Mouse (Mus musculus): ENCODE measurements at regions not wholly inside any gene's neighbourhood (a gene's known extent, or its start where the extent isn't known, plus 50 kb on each side); places are given as distances from the start of the nearest gene placed in this dataset.

- DNase-seq = no peak
Observed at GRCm38 (mm10) chr19:56198474-56199236, 88.3 kb upstream of the Habp2 start.

GRCm38 (mm10) chr19:56199401-56200150, 87.4 kb upstream of the Habp2 start:
- DNase-seq = no peak

GRCm38 (mm10) chr19:56201007-56201682, 85.8 kb upstream of the Habp2 start:
- peak; percentile 21 for DNase-seq

- peak; percentile 45 for DNase-seq
Observed at GRCm38 (mm10) chr19:56201738-56202480, 85.0 kb upstream of the Habp2 start.

- no peak for DNase-seq
Observed at GRCm38 (mm10) chr19:56202481-56203130, 84.3 kb upstream of the Habp2 start.

- DNase-seq = no peak
Observed at GRCm38 (mm10) chr19:56218536-56218935, 68.4 kb upstream of the Habp2 start.

- no peak for DNase-seq
Observed at GRCm38 (mm10) chr19:56220724-56221407, 66.1 kb upstream of the Habp2 start.

- no peak for DNase-seq
Observed at GRCm38 (mm10) chr19:56222496-56222895, 64.4 kb upstream of the Habp2 start.

GRCm38 (mm10) chr19:56225039-56225438, 61.9 kb upstream of the Habp2 start:
- no peak for DNase-seq

- DNase-seq = no peak
Observed at GRCm38 (mm10) chr19:56225518-56225917, 61.4 kb upstream of the Habp2 start.

- DNase-seq = no peak
Observed at GRCm38 (mm10) chr19:56228586-56228985, 58.4 kb upstream of the Habp2 start.

GRCm38 (mm10) chr19:56231430-56231829, 55.5 kb upstream of the Habp2 start:
- no peak for DNase-seq

GRCm38 (mm10) chr19:56231849-56232248, 55.1 kb upstream of the Habp2 start:
- DNase-seq = no peak

- no peak for DNase-seq
Observed at GRCm38 (mm10) chr19:56232269-56232668, 54.7 kb upstream of the Habp2 start.

GRCm38 (mm10) chr19:56232950-56233349, 54.0 kb upstream of the Habp2 start:
- no peak for DNase-seq

GRCm38 (mm10) chr19:56235040-56235439, 51.9 kb upstream of the Habp2 start:
- no peak for DNase-seq

Data from thymus, postnatal 25 days (tissue).